Mouse (Mus musculus): ENCODE data around the gene Gm49320.

GRCm38 (mm10) chr8:4192305-4192704 is 46.4 kb upstream of the Gm49320 start:
- TF ChIP-seq CHD2 (IDR thresholded peaks at IDR 0.05; ENCODE audit: low read length) = no peak
- TF ChIP-seq MAX (IDR thresholded peaks at IDR 0.05; ENCODE audit: low read length) = no peak
- TF ChIP-seq CTCF (IDR thresholded peaks at IDR 0.05 in 2 of 3, conservative IDR thresholded peaks at IDR 0.05 in 1 of 3; ENCODE audit: control insufficient read depth in 1 of 3, insufficient read depth in 1 of 3, low read depth in 2 of 3, low read length in 3 of 3, poor library complexity in 1 of 3, severe bottlenecking in 1 of 3) = no peak
- TF ChIP-seq EP300 (IDR thresholded peaks at IDR 0.05; ENCODE audit: low read depth in 1 of 2, low read length in 2 of 2) = no peak
- no peak for TF ChIP-seq TAL1 (IDR thresholded peaks at IDR 0.05; ENCODE audit: low read length)
- no peak for TF ChIP-seq USF1 (IDR thresholded peaks at IDR 0.05; ENCODE audit: low read depth, low read length)
- no peak for TF ChIP-seq MAZ (IDR thresholded peaks at IDR 0.05; ENCODE audit: low read depth, low read length)
- TF ChIP-seq JUND (IDR thresholded peaks at IDR 0.05; ENCODE audit: low read depth, low read length) = no peak
